Mouse (Mus musculus) forebrain, embryonic 15.5 days (tissue): Measurements from ENCODE around the gene Ckap4. TPM values are rescaled to one million over a fixed set of nuclear protein-coding genes. Genes with fewer than 3 reads are reported as not detected.
"Not testable (repeated sequence)": the region's sequence is repeated elsewhere in the genome, so short reads cannot be mapped to it uniquely, and the experiment has no call there.

ENCODE experiments used
- ATAC-seq: fragments of 200-750 bp; cut with Nextera tagmentation; replicated peaks from 2 replicates; pipeline ENCODE4 v1.8.0; 2017; ENCODE audit warnings: mild to moderate bottlenecking, moderate TSS enrichment, moderate library complexity
- H3K27ac ChIP-seq: fragments of 300-500 bp; sonication (generic); replicated peaks from 2 replicates; pipeline ENCODE4 v1.5.1; 2015; ENCODE audit warnings: mild to moderate bottlenecking, inconsistent platforms
- H3K27me3 ChIP-seq: fragments of 300-500 bp; sonication (generic); 2 replicates; pipeline ENCODE4 v1.6.1; 2015; ENCODE audit warnings: inconsistent platforms
- H3K36me3 ChIP-seq: fragments of 300-500 bp; sonication (generic); 2 replicates; pipeline ENCODE4 v1.6.1; 2015; ENCODE audit warnings: mild to moderate bottlenecking, inconsistent platforms
- H3K4me1 ChIP-seq: fragments of 300-500 bp; sonication (generic); 2 replicates; pipeline ENCODE4 v1.6.1; 2015; ENCODE audit warnings: inconsistent platforms
- H3K4me2 ChIP-seq: fragments of 300-500 bp; sonication (generic); replicated peaks from 2 replicates; pipeline ENCODE4 v1.6.1; 2015; ENCODE audit warnings: mild to moderate bottlenecking, inconsistent platforms
- H3K4me3 ChIP-seq: fragments of 300-500 bp; sonication (generic); 2 replicates; pipeline ENCODE4 v1.5.1; 2015; ENCODE audit warnings: mild to moderate bottlenecking, inconsistent platforms
- H3K9ac ChIP-seq: fragments of 300-500 bp; sonication (generic); replicated peaks from 2 replicates; pipeline ENCODE4 v1.6.1; 2015; ENCODE audit warnings: mild to moderate bottlenecking, inconsistent platforms
- H3K9me3 ChIP-seq: fragments of 300-500 bp; sonication (generic); 2 replicates; pipeline ENCODE4 v1.6.1; 2016; ENCODE audit warnings: inconsistent platforms
- WGBS: fragments of 180-500 bp; shearing (Covaris S2); methylation state at CpG from one replicate; pipeline ENCODE4 v1.1.7; 2015; ENCODE audit warnings: mixed read lengths; 5-methylcytosine and 5-hydroxymethylcytosine counted together
- polyA plus RNA-seq: library from polyadenylated mRNA; unstranded; fragments of >200 nt; fragmentation: Nextera tagmentation; extraction: Ambion mirVana; gene quantifications from 2 replicates; pipeline ENCODE4 v1.2.1, GENCODE M21; 2015

Ckap4 gene
- polyA plus RNA-seq, 1 experiment from 2014 or later = 44.1 TPM

DNA sequence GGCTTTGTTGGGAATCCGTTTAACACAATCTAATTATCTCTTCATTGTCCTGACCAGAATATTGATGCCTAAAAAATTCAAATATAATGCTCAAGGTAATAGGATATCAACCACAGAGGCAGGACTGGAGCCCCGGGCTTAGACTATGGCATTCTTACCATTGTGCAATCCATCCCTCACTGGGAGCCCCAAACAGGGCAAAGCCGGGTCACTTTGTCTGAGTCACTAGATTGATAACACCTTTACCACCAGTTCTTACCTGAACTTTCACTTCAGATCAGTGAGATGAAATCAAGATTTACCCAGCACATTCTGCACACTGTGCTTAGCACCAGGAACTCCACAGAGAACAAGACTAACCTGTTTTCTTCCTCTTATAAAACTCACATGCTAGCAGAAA lies 50.3 kb downstream of the Ckap4 start:
- 82% methylated on average over 3 of the region's 3 CpGs for WGBS
- H3K4me2 ChIP-seq = no peak overlapping the region
- H3K27me3 ChIP-seq = no peaks in the 10 kb centered on the region
- H3K4me1 ChIP-seq = no peaks in the 10 kb centered on the region
- ATAC-seq = no peak
- H3K9me3 ChIP-seq = no peaks in the 10 kb centered on the region
- no peaks in the 10 kb centered on the region for H3K36me3 ChIP-seq
- no peak overlapping the region for H3K27ac ChIP-seq
- H3K4me3 ChIP-seq = no peak overlapping the region
- H3K9ac ChIP-seq = no peak overlapping the region

DNA sequence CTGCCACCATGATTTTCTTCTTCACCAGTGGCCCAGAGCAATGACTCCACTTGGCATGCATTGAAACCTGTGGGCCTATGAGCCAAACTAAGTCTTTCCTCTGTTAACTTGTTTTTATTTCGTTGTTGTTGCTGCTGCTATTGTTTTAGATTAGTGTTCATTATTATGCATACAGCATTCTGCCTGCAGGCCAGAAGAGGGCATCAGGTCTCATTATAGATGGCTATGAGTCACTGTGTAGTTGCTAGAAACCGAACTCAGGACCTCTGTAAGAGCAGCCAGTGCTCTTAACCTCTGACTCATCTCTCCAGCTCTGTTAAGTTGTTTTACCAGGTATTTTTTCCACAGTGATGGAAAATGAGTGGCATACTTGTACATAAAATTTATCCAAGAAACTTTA lies 50.8 kb downstream of the Ckap4 start:
- Histone ChIP-seq H3K36me3 (no peaks in the 10 kb centered on the region), H3K4me3 (no peak overlapping the region), H3K27me3 (no peaks in the 10 kb centered on the region), H3K4me2 (no peak overlapping the region), H3K4me1 (no peaks in the 10 kb centered on the region), H3K27ac (no peak overlapping the region), H3K9me3 (no peaks in the 10 kb centered on the region), H3K9ac (no peak overlapping the region)
- ATAC-seq = no peak
- WGBS = 74% methylated on average over 2 of the region's 2 CpGs

DNA sequence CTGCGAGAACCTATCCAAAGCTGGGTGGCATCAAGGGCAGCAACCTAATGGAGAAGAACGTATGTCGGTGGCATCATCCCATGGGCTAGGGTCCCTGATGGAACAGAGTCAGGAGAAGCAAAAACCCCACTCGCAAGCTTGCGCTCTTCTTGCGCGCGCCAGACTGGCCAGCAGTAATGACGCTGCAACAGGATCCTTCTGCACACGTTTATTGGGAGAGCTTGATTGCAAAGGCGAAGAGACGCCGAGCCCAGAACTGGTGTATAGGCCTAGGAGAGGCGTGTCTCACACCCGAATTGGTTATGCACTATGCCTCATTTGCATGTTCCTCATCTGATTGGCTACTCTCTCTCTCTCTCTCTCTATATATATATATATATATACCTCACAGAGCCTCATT lies 51.4 kb downstream of the Ckap4 start:
- not testable (repeated sequence) for ATAC-seq, H3K27ac ChIP-seq, H3K36me3 ChIP-seq, H3K9ac ChIP-seq, H3K27me3 ChIP-seq, H3K4me1 ChIP-seq, H3K4me3 ChIP-seq, H3K9me3 ChIP-seq, H3K4me2 ChIP-seq
- WGBS = 93% methylated on average over 15 of the region's 15 CpGs

DNA sequence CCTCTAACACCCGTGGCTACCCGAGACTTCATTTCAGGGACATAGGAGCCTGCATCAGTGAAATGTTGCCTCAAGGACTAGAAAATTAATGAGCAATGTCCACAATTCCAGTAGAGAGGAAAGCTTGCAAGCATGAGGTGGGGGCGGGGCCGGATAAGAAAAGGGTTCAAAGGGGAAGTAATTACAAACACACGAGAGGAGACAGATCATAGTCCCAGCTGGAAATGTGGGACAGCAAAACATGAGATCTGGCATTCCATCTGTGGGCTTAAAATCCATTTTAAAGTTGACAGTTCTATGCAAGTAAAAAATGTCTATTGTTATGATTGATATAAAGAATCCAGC lies 52.6 kb downstream of the Ckap4 start:
- H3K9ac ChIP-seq = no peak overlapping the region
- no peak overlapping the region for H3K27ac ChIP-seq
- no peaks in the 10 kb centered on the region for H3K36me3 ChIP-seq
- no peaks in the 10 kb centered on the region for H3K9me3 ChIP-seq
- H3K4me1 ChIP-seq = no peaks in the 10 kb centered on the region
- no peak overlapping the region for H3K4me3 ChIP-seq
- no peak for ATAC-seq
- 74% methylated on average over 5 of the region's 5 CpGs for WGBS
- H3K4me2 ChIP-seq = no peak overlapping the region
- H3K27me3 ChIP-seq = no peaks in the 10 kb centered on the region

DNA sequence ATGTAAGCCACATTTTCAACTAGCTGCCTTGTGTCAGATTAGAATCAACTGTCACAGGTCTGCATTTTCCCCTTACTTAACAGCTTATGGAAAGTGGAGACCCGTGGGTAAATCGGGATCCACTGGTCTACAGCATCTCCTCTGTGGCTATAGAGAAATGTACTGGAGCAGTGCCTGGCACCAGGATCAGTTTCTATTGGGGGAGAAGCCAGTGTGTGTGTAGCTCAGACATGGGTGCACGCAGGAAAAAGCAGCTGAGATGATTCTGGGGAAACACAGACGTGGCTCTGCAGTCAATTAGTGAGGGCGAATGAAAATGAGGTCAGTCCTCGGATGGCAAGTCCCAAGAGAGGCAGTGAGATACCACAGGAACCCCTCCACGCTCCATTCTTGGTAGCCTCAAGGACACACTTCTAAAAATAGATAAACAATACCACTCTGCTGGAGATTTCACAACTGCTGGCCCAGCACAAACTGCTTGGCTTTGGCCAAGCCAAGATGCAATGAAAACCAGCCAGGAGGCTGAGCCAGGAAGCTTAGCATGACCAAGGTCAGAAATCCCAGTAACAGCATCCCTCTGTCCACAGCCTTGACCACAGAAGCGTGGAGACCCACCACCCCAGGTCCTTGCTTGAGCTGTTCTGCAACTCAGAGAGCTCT lies 53.1 kb downstream of the Ckap4 start:
- H3K4me3 ChIP-seq = no peak overlapping the region
- H3K36me3 ChIP-seq = no peaks in the 10 kb centered on the region
- 73% methylated on average over 8 of the region's 8 CpGs for WGBS
- H3K4me2 ChIP-seq = no peak overlapping the region
- H3K27me3 ChIP-seq = no peaks in the 10 kb centered on the region
- no peak overlapping the region for H3K9ac ChIP-seq
- no peaks in the 10 kb centered on the region for H3K9me3 ChIP-seq
- no peak overlapping the region for H3K27ac ChIP-seq
- H3K4me1 ChIP-seq = no peaks in the 10 kb centered on the region
- ATAC-seq = no peak

DNA sequence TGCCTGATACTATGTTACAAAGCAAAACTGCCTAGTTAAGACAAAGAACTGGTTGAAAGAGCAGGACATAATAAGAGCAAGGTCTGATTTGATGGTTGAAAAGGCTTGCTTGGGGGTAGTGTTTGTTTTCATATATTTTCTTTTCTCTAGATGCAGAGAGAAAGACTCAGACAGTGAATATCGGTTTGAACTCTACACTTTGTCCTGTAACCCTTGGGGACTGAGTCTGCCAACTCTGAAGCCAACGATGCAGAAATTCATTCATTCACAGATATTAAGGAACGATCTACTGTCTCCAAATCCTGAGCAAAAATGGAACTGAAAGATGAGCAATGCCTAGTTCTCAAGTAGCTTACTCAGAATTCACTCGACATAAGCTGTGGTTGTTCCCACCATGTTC lies 53.7 kb downstream of the Ckap4 start:
- no peak overlapping the region for H3K4me2 ChIP-seq
- no peaks in the 10 kb centered on the region for H3K9me3 ChIP-seq
- no peak overlapping the region for H3K27ac ChIP-seq
- ATAC-seq = no peak
- 49% methylated on average over 4 of the region's 4 CpGs for WGBS
- H3K4me3 ChIP-seq = no peak overlapping the region
- H3K4me1 ChIP-seq = no peaks in the 10 kb centered on the region
- H3K9ac ChIP-seq = no peak overlapping the region
- H3K27me3 ChIP-seq = no peaks in the 10 kb centered on the region
- no peaks in the 10 kb centered on the region for H3K36me3 ChIP-seq

DNA sequence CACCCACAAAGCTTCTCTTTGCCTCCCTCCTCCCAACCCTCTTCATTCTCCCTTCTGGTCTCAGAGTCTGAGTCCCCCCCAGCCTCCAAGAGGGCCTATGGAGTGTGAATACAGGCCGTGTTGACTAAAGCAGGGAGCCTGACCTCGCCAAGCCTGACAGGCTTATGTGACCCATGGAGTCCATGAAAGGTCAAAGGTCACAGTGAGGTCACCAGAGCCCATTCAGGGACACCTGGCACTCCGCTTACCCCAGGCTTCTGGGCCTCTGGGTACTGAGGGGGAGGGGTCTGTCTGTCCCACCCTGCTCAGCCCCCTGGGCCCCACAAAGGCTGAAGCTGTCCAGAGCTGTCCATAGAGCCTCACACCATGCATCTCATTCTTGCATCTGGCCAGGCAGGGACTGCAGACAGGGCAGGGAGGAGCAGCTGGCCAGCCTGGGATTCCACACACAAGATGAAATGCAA lies 56.2 kb downstream of the Ckap4 start:
- no peaks in the 10 kb centered on the region for H3K36me3 ChIP-seq
- H3K27ac ChIP-seq = no peak overlapping the region
- no peak overlapping the region for H3K4me2 ChIP-seq
- H3K9me3 ChIP-seq = no peaks in the 10 kb centered on the region
- WGBS = 16% methylated on average over 3 of the region's 3 CpGs
- H3K9ac ChIP-seq = no peak overlapping the region
- H3K4me1 ChIP-seq = no peaks in the 10 kb centered on the region
- no peak; the same call in 1 of the 2 replicates for ATAC-seq
- H3K4me3 ChIP-seq = no peak overlapping the region
- H3K27me3 ChIP-seq = no peaks in the 10 kb centered on the region

DNA sequence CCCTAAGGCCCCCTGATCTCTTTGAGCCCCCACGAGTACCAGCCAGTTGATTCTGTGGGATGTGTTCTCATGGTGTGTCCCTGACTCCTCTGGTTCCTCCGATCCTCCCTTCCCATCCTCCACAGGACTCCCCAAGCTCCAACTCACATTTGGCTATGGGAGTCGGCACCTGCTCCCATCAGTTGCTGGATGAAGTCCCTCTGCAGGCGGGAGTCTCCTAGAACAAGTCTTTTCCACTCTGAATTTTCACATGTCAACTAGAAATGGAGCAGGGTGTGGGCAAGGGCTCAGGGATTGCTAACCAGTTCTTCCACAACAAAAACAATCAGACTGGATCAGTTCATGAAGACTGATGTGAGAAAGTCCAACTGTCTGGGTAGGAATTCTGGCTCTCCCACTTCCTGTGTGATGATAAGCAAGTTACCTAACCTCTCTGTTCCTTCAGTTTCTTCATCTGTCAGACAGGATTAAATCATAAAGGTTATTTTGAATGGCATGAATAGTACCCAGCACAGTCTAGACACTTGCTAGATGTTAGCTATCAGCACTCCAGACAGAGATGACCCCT lies 56.7 kb downstream of the Ckap4 start:
- no peaks in the 10 kb centered on the region for H3K36me3 ChIP-seq
- H3K27me3 ChIP-seq = no peaks in the 10 kb centered on the region
- no peak overlapping the region for H3K4me3 ChIP-seq
- H3K27ac ChIP-seq = no peak overlapping the region
- H3K9me3 ChIP-seq = no peaks in the 10 kb centered on the region
- WGBS = 67% methylated on average over 4 of the region's 4 CpGs
- ATAC-seq = no peak
- H3K4me1 ChIP-seq = no peaks in the 10 kb centered on the region
- H3K4me2 ChIP-seq = no peak overlapping the region
- H3K9ac ChIP-seq = no peak overlapping the region

Other genes with a start within 250 kb of the Ckap4 start
- 11.6 and 12.6 TPM in 2 replicates for gene Nuak1, start 93.5 kb downstream of the Ckap4 start, polyA plus RNA-seq
- 30.8 and 34.8 TPM in 2 replicates for gene Tcp11l2, start 42.6 kb upstream of the Ckap4 start, polyA plus RNA-seq
- 15.3 and 16.5 TPM in 2 replicates for gene Polr3b, start 88.2 kb upstream of the Ckap4 start, polyA plus RNA-seq
- gene Rfx4, start 222.0 kb upstream of the Ckap4 start, polyA plus RNA-seq = 7.1 and 8.4 TPM in 2 replicates